Mouse (Mus musculus) megakaryocyte, embryonic 14.5 days (primary cell): ENCODE measurements at regions not wholly inside any gene's neighbourhood (a gene's known extent, or its start where the extent isn't known, plus 50 kb on each side); places are given as distances from the start of the nearest gene placed in this dataset.
"Not testable (repeated sequence)": the region's sequence is repeated elsewhere in the genome, so short reads cannot be mapped to it uniquely, and the experiment has no call there.

ENCODE experiments used
- H3K27me3 ChIP-seq: replicated peaks from 2 replicates; pipeline ENCODE3; 2012; ENCODE audit warnings: inconsistent platforms
- H3K36me3 ChIP-seq: replicated peaks from 2 replicates; pipeline ENCODE3; 2012; ENCODE audit warnings: low read length, inconsistent platforms, mixed read lengths
- H3K4me1 ChIP-seq: 2 replicates; pipeline ENCODE4 v1.6.1; 2012; ENCODE audit warnings: inconsistent platforms
- H3K4me3 ChIP-seq: replicated peaks from 2 replicates; pipeline ENCODE3; 2012; ENCODE audit warnings: moderate library complexity, mild to moderate bottlenecking, inconsistent platforms
- H3K9me3 ChIP-seq: 2 replicates; pipeline ENCODE4 v1.6.1; 2012; ENCODE audit warnings: inconsistent platforms
- FLI1 ChIP-seq: IDR thresholded peaks from 2 replicates; pipeline ENCODE4 v1.6.1; 2012; ENCODE audit warnings: low read length, inconsistent platforms, mixed read lengths
- GATA1 ChIP-seq: IDR thresholded peaks from 3 replicates; pipeline ENCODE4 v1.6.1; 2012; ENCODE audit warnings: mixed read lengths, low read length, inconsistent platforms, borderline replicate concordance

DNA sequence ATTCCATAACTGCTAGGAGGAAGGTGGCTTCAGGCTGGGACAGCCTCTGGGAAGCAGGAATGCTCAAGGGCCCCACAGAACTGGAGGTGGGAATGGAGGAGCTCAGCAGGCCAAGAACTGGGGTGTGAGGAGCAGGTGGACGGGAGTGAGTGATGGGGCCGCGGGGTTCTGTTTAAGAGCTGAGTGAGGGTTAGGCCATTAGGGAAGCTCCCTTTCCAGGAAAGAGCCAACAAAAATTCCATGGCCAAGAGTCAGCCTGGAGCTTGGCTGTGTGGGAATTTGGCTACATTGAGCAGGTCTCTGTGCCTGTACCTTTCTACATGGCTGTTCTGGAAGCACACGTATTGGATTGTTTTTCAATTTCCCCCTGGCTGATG lies 139.4 kb upstream of the Ddhd1 start:
- no peaks in the 10 kb centered on the region for H3K4me1 ChIP-seq
- peaks cover 33% of the 10 kb centered on the region for H3K9me3 ChIP-seq
- H3K36me3 ChIP-seq = no peaks in the 10 kb centered on the region
- no peaks in the 10 kb centered on the region for H3K27me3 ChIP-seq
- H3K4me3 ChIP-seq = no peak overlapping the region
- TF ChIP-seq GATA1 = no peak
- TF ChIP-seq FLI1 = no peak

- H3K9me3 ChIP-seq = peaks cover 33% of the 10 kb centered on the region
- no peaks in the 10 kb centered on the region for H3K4me1 ChIP-seq
- no peaks in the 10 kb centered on the region for H3K36me3 ChIP-seq
- TF ChIP-seq GATA1 (no peak), FLI1 (no peak)
- H3K27me3 ChIP-seq = no peaks in the 10 kb centered on the region
- H3K4me3 ChIP-seq = no peak overlapping the region
These were observed 141.3 kb upstream of the Ddhd1 start for GRCm38 (mm10) chr14:45799286-45799685.

- Histone ChIP-seq H3K36me3 (no peaks in the 10 kb centered on the region), H3K4me1 (no peaks in the 10 kb centered on the region), H3K27me3 (no peaks in the 10 kb centered on the region), H3K4me3 (no peak overlapping the region), H3K9me3 (no peaks in the 10 kb centered on the region; the same call in 1 of the 2 replicates)
- TF ChIP-seq GATA1 (no peak), FLI1 (no peak)
These were observed 148.0 kb upstream of the Ddhd1 start for GRCm38 (mm10) chr14:45805950-45806349.

DNA sequence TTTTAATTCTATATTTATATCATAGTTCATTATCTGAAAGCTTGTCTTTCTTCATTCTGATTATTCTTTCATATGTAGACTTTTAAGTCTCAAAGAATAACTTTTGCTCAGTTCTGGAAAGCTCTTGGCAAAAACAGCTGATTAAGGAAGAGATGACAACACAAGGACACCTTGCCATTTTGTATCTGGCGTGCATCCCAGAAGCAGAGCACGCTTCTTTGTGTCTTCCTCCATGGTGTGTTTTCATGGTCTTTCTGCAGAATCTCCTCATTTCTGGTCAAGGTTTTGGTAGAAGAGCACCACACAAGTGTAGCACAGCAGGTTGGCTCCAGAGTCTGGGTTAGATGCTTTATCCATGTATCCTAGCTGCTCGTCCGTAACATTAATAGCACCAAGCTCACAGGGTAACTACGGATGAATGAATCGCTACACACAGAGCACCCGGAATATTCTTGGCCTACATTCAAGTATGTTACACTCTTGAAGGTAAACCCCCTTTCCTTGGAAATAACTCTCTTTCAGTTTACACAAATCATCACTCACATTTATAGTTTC lies 148.9 kb upstream of the Ddhd1 start:
- H3K4me3 ChIP-seq = no peak overlapping the region
- H3K36me3 ChIP-seq = no peaks in the 10 kb centered on the region
- no peaks in the 10 kb centered on the region for H3K27me3 ChIP-seq
- TF ChIP-seq FLI1 = no peak
- no peak for TF ChIP-seq GATA1
- no peaks in the 10 kb centered on the region for H3K4me1 ChIP-seq
- peaks cover 3% of the 10 kb centered on the region; the same call in 1 of the 2 replicates for H3K9me3 ChIP-seq

- H3K4me3 ChIP-seq = no peak overlapping the region
- H3K4me1 ChIP-seq = no peaks in the 10 kb centered on the region
- TF ChIP-seq FLI1 (no peak), GATA1 (no peak)
- no peaks in the 10 kb centered on the region for H3K27me3 ChIP-seq
- peaks cover 9% of the 10 kb centered on the region for H3K9me3 ChIP-seq
- no peaks in the 10 kb centered on the region for H3K36me3 ChIP-seq
These were observed 149.8 kb upstream of the Ddhd1 start for GRCm38 (mm10) chr14:45807767-45808166.

GRCm38 (mm10) chr14:45809491-45809890 lies 151.5 kb upstream of the Ddhd1 start:
- Histone ChIP-seq H3K4me1 (no peaks in the 10 kb centered on the region), H3K4me3 (no peak overlapping the region), H3K9me3 (peaks cover 9% of the 10 kb centered on the region), H3K36me3 (no peaks in the 10 kb centered on the region), H3K27me3 (no peaks in the 10 kb centered on the region)
- TF ChIP-seq FLI1 (no peak), GATA1 (no peak)

DNA sequence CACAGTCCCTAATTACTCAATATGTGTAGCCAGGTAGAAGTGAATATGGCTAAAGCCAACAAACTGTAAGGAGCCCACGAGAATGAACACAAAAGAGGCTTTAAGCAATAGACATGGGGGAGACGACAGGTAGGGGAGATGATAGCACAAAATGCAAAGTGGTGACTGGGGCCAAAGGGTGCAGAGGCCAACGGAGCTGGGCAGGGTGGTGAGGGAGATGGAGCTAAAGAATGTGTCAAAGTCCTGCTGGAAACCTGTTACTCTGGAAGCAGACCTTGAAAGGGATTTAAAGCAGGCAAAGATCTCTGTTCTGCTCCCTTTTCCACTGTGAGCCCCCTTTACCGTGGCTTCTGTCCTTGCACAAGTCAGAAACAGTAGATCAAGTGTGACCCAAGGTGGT lies 152.2 kb upstream of the Ddhd1 start:
- Histone ChIP-seq H3K36me3 (no peaks in the 10 kb centered on the region), H3K9me3 (peaks cover 9% of the 10 kb centered on the region), H3K4me3 (no peak overlapping the region), H3K27me3 (no peaks in the 10 kb centered on the region), H3K4me1 (no peaks in the 10 kb centered on the region)
- TF ChIP-seq GATA1 (no peak), FLI1 (no peak)

GRCm38 (mm10) chr14:45810630-45811029 lies 152.7 kb upstream of the Ddhd1 start:
- Histone ChIP-seq H3K4me3 (no peak overlapping the region), H3K9me3 (peaks cover 10% of the 10 kb centered on the region; the same call in 1 of the 2 replicates), H3K27me3 (no peaks in the 10 kb centered on the region), H3K36me3 (no peaks in the 10 kb centered on the region), H3K4me1 (no peaks in the 10 kb centered on the region)
- no peak for TF ChIP-seq FLI1
- TF ChIP-seq GATA1 = no peak

GRCm38 (mm10) chr14:45815598-45815997 lies 157.7 kb upstream of the Ddhd1 start:
- TF ChIP-seq GATA1 (no peak), FLI1 (no peak)
- Histone ChIP-seq H3K9me3 (peaks cover 15% of the 10 kb centered on the region; the same call in 1 of the 2 replicates), H3K4me3 (no peak overlapping the region), H3K27me3 (no peaks in the 10 kb centered on the region), H3K4me1 (no peaks in the 10 kb centered on the region), H3K36me3 (no peaks in the 10 kb centered on the region)

DNA sequence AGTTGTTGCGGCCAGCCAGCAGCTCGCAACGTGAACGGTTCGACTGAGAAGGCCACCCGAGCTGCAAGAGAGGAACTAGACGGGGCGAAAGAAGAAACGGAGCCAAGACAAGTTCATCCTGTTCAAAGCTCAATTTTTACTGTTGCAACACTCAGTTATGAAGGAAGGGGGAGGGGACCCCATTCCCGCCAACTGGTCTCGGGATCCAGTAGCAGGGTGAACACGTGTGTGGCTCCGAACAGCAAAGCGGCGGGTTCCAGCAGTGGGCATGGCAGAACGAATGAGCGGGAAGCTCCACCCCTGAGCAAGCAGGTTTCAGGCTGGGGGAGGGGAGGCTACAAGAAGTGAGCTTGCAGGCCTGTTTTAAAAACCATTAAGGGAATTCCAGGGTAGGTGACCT lies 158.7 kb upstream of the Ddhd1 start:
- not testable (repeated sequence) for H3K4me3 ChIP-seq

GRCm38 (mm10) chr14:45817756-45818155 lies 159.8 kb upstream of the Ddhd1 start:
- peaks cover 6% of the 10 kb centered on the region; the same call in 1 of the 2 replicates for H3K9me3 ChIP-seq
- no peaks in the 10 kb centered on the region for H3K36me3 ChIP-seq
- H3K27me3 ChIP-seq = no peaks in the 10 kb centered on the region
- H3K4me1 ChIP-seq = no peaks in the 10 kb centered on the region
- H3K4me3 ChIP-seq = no peak overlapping the region
- TF ChIP-seq FLI1 = no peak
- TF ChIP-seq GATA1 = no peak

More for the DNA sequence above, 158.7 kb upstream of the Ddhd1 start:
- not testable (repeated sequence) for H3K27me3 ChIP-seq, H3K4me1 ChIP-seq, H3K36me3 ChIP-seq
- H3K9me3 ChIP-seq = peaks cover 14% of the 10 kb centered on the region; the same call in 1 of the 2 replicates
